Mouse (Mus musculus): ENCODE measurements at regions not wholly inside any gene's neighbourhood (a gene's known extent, or its start where the extent isn't known, plus 50 kb on each side); places are given as distances from the start of the nearest gene placed in this dataset.

DNA sequence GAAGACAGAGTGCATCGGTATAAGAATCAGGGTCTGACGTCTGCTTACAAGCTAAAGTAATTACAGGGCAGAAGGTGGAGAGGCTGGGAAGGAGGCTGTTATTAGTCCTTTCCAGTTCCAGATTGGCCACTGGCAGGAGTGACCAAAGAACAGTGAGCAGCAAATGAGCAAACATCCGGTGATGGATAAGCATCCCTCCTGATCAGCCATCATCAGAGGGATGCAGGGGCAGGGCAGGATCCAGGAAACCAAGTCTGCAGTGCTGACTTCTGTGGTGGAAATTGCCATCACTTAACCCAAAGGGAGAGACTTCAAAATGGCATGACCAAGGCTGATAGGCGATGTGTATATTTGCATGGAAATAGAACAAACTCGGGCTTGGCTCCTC lies 73.8 kb downstream of the Il9r start:
- TF ChIP-seq CTCF (IDR thresholded peaks at IDR 0.05; ENCODE audit: borderline replicate concordance, extremely low read depth, insufficient read depth, insufficient read length) (no peak), POLR2A (IDR thresholded peaks at IDR 0.05; ENCODE audit: borderline replicate concordance, extremely low read depth, insufficient read depth, insufficient read length, poor library complexity, severe bottlenecking) (no peak)
